Mouse (Mus musculus) thymus, adult 2 months (tissue): ENCODE measurements around the gene Ltb4r1.

Experiments
- CTCF ChIP-seq: fragments of 200-500 bp; IDR thresholded peaks from 2 replicates; pipeline ENCODE4 v1.5.1; 2012; ENCODE audit warnings: mild to moderate bottlenecking, control low read depth, low read length, moderate library complexity, borderline replicate concordance; ENCODE audit not compliant: control insufficient read depth, poor library complexity, insufficient read depth; ENCODE audit errors: extremely low read depth
- POLR2A ChIP-seq: fragments of 200-500 bp; IDR thresholded peaks from 2 replicates; pipeline ENCODE4 v1.6.1; 2012; ENCODE audit warnings: mild to moderate bottlenecking, low read length, control low read depth, moderate library complexity; ENCODE audit not compliant: control insufficient read depth, poor library complexity, insufficient read depth; ENCODE audit errors: extremely low read depth

DNA sequence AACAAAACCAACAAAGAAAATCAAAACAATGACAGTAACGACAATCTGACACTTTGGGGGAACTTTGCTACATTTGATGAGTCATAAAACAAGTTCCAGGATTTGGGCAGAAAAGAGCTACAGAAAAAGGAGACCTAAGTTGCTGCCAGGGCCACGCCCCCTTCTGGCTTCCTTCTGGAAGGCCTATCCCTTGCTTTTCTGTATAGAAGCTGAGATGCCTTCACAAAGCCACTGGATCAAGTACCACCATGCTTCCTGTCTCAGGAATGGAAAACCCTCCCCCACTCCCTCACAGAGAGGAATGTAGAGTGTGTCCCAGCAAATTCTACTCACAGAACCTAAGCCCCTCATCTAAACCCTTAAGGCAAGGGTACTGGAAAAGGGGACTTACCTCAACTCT is 28.2 kb downstream of the Ltb4r1 start:
- TF ChIP-seq CTCF: no peak
- no peak for TF ChIP-seq POLR2A
